Mouse (Mus musculus) forebrain, embryonic 15.5 days (tissue): Measurements from ENCODE around the gene Papss2. TPM values are rescaled to one million over a fixed set of nuclear protein-coding genes. Genes with fewer than 3 reads are reported as not detected.
"Not testable (repeated sequence)": the region's sequence is repeated elsewhere in the genome, so short reads cannot be mapped to it uniquely, and the experiment has no call there.

Source experiments
- ATAC-seq: fragments of 200-750 bp; cut with Nextera tagmentation; replicated peaks from 2 replicates; pipeline ENCODE4 v1.8.0; 2017; ENCODE audit warnings: mild to moderate bottlenecking, moderate TSS enrichment, moderate library complexity
- H3K27ac ChIP-seq: fragments of 300-500 bp; sonication (generic); replicated peaks from 2 replicates; pipeline ENCODE4 v1.5.1; 2015; ENCODE audit warnings: mild to moderate bottlenecking, inconsistent platforms
- H3K27me3 ChIP-seq: fragments of 300-500 bp; sonication (generic); 2 replicates; pipeline ENCODE4 v1.6.1; 2015; ENCODE audit warnings: inconsistent platforms
- H3K36me3 ChIP-seq: fragments of 300-500 bp; sonication (generic); 2 replicates; pipeline ENCODE4 v1.6.1; 2015; ENCODE audit warnings: mild to moderate bottlenecking, inconsistent platforms
- H3K4me1 ChIP-seq: fragments of 300-500 bp; sonication (generic); 2 replicates; pipeline ENCODE4 v1.6.1; 2015; ENCODE audit warnings: inconsistent platforms
- H3K4me2 ChIP-seq: fragments of 300-500 bp; sonication (generic); replicated peaks from 2 replicates; pipeline ENCODE4 v1.6.1; 2015; ENCODE audit warnings: mild to moderate bottlenecking, inconsistent platforms
- H3K4me3 ChIP-seq: fragments of 300-500 bp; sonication (generic); 2 replicates; pipeline ENCODE4 v1.5.1; 2015; ENCODE audit warnings: mild to moderate bottlenecking, inconsistent platforms
- H3K9ac ChIP-seq: fragments of 300-500 bp; sonication (generic); replicated peaks from 2 replicates; pipeline ENCODE4 v1.6.1; 2015; ENCODE audit warnings: mild to moderate bottlenecking, inconsistent platforms
- H3K9me3 ChIP-seq: fragments of 300-500 bp; sonication (generic); 2 replicates; pipeline ENCODE4 v1.6.1; 2016; ENCODE audit warnings: inconsistent platforms
- whole genome bisulfite sequencing: fragments of 180-500 bp; shearing (Covaris S2); methylation state at CpG from one replicate; pipeline ENCODE4 v1.1.7; 2015; ENCODE audit warnings: mixed read lengths; 5-methylcytosine and 5-hydroxymethylcytosine counted together
- polyA plus RNA-seq: library from polyadenylated mRNA; unstranded; fragments of >200 nt; fragmentation: Nextera tagmentation; extraction: Ambion mirVana; gene quantifications from 2 replicates; pipeline ENCODE4 v1.2.1, GENCODE M21; 2015

Papss2 gene
- polyA plus RNA-seq, 1 experiment from 2014 or later = 0.74 TPM

GRCm38 (mm10) chr19:32646382-32646781 lies 50.8 kb downstream of the Papss2 start:
- ATAC-seq = no peak

DNA sequence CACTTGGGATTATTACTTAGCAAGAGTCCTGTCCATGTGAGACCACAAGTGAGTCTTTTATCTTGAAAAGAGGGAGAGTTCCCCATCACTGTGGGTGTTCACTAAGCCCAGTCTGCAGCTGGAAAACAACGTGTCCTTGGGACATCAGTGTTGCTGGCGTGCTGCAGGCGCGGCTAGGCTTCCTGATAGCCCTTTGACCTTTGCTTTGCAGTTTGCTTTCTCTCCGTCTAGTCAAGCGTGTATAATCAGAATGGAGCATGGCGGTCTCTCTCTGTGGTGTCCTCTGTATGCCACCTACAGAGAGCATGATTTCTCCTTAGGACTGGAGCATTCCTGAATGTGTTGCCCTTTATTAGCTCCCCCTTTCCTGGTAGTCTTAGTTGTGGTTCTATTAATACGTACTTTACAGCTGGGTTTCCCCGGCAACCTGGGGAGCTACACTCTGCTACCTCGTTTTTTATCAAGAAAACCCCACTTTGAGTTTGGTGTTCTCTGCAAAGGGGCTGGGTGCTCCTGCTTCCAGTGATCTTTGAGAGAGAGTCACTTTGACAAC lies 52.5 kb downstream of the Papss2 start:
- ATAC-seq = no peak
- Histone ChIP-seq H3K4me1 (no peaks in the 10 kb centered on the region), H3K9me3 (no peaks in the 10 kb centered on the region), H3K4me2 (no peak overlapping the region), H3K36me3 (no peaks in the 10 kb centered on the region), H3K27me3 (no peaks in the 10 kb centered on the region), H3K4me3 (no peak overlapping the region), H3K27ac (no peak overlapping the region), H3K9ac (no peak overlapping the region)
- WGBS = 20% methylated on average over 10 of the region's 10 CpGs

More at GRCm38 (mm10) chr19:32646382-32646781, 50.8 kb downstream of the Papss2 start:
- Histone ChIP-seq H3K9me3 (no peaks in the 10 kb centered on the region), H3K4me3 (no peak overlapping the region), H3K27me3 (no peaks in the 10 kb centered on the region), H3K36me3 (no peaks in the 10 kb centered on the region), H3K9ac (no peak overlapping the region), H3K4me1 (no peaks in the 10 kb centered on the region), H3K27ac (no peak overlapping the region), H3K4me2 (no peak overlapping the region)
- 85% methylated on average over 3 of the region's 3 CpGs for WGBS

DNA sequence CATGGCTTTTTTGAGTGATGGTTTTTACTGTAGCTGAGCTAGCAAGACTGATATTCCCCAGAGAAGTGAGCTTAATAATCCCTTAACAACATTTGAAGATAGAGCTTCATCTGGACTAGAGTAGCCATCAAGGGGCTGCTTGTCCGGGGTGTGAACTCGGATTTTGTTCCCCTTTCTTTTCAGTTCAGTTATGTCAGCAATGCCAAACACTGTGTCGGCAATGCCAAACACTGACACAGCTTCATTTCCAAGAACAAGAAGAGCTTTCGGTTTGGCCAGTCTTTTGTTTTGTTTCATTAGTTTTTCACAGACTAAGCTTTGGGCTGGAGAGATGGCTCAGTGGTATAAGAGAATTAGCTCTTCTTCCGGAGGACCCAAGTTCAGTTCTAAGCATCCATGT lies 55.5 kb downstream of the Papss2 start:
- Histone ChIP-seq H3K27ac (no peak overlapping the region), H3K4me1 (no peaks in the 10 kb centered on the region), H3K9me3 (no peaks in the 10 kb centered on the region), H3K4me3 (no peak overlapping the region), H3K9ac (no peak overlapping the region), H3K27me3 (no peaks in the 10 kb centered on the region), H3K4me2 (no peak overlapping the region), H3K36me3 (no peaks in the 10 kb centered on the region)
- WGBS = 79% methylated on average over 5 of the region's 5 CpGs
- ATAC-seq = no peak

DNA sequence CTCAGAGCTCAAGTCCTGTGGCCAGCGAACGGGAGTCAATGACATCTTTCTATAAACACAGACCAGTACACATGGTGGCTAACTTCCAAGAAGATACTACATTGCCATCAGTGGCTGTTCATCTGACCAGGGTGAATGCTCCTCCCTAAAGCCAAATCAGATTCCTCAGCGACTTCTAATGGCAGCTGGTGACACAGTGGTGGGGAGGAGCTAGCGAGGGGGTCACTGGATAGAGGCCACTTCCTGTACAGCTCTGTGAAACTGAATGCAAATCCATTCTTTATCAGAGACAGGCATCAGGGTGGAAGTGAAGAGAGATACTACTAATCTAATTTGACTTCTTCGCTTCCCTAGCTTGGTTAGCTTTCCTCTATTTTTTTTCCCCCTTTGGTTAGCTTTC lies 57.5 kb downstream of the Papss2 start:
- Histone ChIP-seq H3K4me3 (no peak overlapping the region), H3K36me3 (no peaks in the 10 kb centered on the region), H3K9me3 (no peaks in the 10 kb centered on the region), H3K4me2 (no peak overlapping the region), H3K9ac (no peak overlapping the region), H3K27me3 (no peaks in the 10 kb centered on the region), H3K4me1 (no peaks in the 10 kb centered on the region), H3K27ac (no peak overlapping the region)
- WGBS = 90% methylated on average over 5 of the region's 5 CpGs
- ATAC-seq = no peak

- whole genome bisulfite sequencing = 94% methylated on average over 7 of the region's 7 CpGs
- no peak for ATAC-seq
- Histone ChIP-seq H3K4me2 (no peak overlapping the region), H3K27ac (no peak overlapping the region), H3K4me1 (no peaks in the 10 kb centered on the region), H3K9ac (no peak overlapping the region), H3K9me3 (no peaks in the 10 kb centered on the region), H3K27me3 (no peaks in the 10 kb centered on the region), H3K36me3 (no peaks in the 10 kb centered on the region), H3K4me3 (no peak overlapping the region)
Observed at GRCm38 (mm10) chr19:32653630-32654362, 58.2 kb downstream of the Papss2 start.

DNA sequence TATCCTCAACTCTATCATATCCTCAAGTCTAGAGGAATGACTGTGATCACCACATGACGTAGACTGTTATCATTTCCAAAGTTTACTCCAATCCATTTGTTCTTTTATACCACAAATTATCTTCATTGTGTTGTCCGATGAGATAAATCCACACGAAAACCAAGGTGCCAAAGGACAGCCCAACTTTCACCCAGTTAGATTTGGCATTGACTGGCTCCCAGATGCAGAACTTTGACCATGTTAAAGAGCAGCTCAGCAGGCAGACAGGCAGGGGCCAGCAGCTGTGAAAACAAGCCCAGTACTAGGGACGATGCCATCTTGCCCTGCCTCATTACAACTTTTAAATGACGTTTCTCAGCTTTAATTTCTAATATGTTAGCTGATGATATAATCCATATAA lies 63.8 kb downstream of the Papss2 start:
- no peak for ATAC-seq
- WGBS = 86% methylated on average over 5 of the region's 5 CpGs
- H3K27ac ChIP-seq = no peak overlapping the region
- no peaks in the 10 kb centered on the region for H3K9me3 ChIP-seq
- no peak overlapping the region for H3K4me3 ChIP-seq
- no peaks in the 10 kb centered on the region for H3K36me3 ChIP-seq
- no peaks in the 10 kb centered on the region for H3K27me3 ChIP-seq
- H3K4me1 ChIP-seq = no peaks in the 10 kb centered on the region
- H3K9ac ChIP-seq = no peak overlapping the region
- no peak overlapping the region for H3K4me2 ChIP-seq

DNA sequence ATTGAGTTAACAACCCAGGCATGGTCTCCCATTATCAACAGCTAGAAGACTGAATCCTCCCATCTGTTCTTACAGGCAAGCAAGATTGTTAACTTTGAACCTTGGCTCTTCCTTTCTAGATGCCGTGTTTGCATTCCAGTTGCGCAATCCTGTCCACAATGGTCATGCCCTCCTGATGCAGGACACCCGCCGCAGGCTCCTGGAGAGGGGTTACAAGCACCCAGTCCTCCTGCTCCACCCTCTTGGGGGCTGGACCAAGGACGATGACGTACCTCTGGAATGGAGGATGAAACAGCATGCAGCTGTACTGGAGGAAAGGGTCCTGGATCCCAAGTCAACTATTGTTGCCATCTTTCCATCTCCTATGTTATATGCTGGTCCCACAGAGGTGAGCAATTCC lies 67.3 kb downstream of the Papss2 start:
- Histone ChIP-seq H3K36me3 (no peaks in the 10 kb centered on the region), H3K4me2 (no peak overlapping the region), H3K27ac (no peak overlapping the region), H3K4me3 (no peak overlapping the region), H3K9ac (no peak overlapping the region), H3K27me3 (no peaks in the 10 kb centered on the region), H3K9me3 (no peaks in the 10 kb centered on the region), H3K4me1 (no peaks in the 10 kb centered on the region)
- ATAC-seq = no peak
- WGBS = 96% methylated on average over 6 of the region's 6 CpGs

DNA sequence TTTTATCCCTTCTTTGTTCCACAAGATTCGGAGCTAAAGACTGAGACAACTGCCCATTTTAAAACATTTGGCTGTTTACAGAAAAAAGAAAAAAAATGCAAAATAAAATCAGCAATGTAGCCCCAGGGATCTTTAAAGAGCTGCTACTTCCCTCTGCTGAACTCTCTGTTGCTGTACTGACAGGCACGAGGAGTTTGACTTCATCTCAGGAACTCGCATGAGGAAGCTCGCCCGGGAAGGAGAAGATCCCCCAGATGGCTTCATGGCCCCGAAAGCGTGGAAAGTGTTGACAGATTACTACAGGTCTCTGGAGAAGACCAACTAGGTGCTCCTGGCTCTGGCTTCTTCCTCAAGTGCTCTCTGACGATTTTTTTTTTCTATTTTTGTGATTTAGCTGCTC lies 69.7 kb downstream of the Papss2 start:
- no peak for ATAC-seq
- Histone ChIP-seq H3K9ac (no peak overlapping the region), H3K4me2 (no peak overlapping the region), H3K9me3 (no peaks in the 10 kb centered on the region), H3K36me3 (no peaks in the 10 kb centered on the region), H3K4me1 (no peaks in the 10 kb centered on the region), H3K27ac (no peak overlapping the region), H3K27me3 (no peaks in the 10 kb centered on the region), H3K4me3 (no peak overlapping the region)
- WGBS = 93% methylated on average over 8 of the region's 8 CpGs

DNA sequence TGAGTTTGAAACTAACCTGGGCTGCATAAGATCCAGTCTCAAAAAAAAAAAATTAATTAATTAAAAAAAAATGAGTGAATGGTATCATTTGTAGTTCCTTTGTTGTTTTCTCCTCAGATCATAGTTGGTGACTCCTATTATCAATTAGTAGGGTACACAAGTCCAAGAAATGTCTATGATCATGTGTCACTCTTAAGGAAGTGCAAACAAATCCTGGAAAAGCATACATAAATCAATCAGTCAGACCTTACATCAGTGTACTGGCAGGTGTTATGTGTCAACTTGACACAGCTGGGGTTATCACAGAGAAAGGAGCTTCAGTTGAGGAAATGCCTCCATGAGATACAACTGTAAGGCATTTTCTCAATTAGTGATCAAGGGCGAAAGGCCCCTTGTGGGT lies 72.2 kb downstream of the Papss2 start:
- not testable (repeated sequence) for H3K4me1 ChIP-seq, ATAC-seq, H3K9ac ChIP-seq, H3K4me3 ChIP-seq, H3K9me3 ChIP-seq, H3K27me3 ChIP-seq, H3K27ac ChIP-seq, H3K36me3 ChIP-seq, H3K4me2 ChIP-seq
- 91% methylated on average over 1 of the region's 1 CpGs for WGBS

DNA sequence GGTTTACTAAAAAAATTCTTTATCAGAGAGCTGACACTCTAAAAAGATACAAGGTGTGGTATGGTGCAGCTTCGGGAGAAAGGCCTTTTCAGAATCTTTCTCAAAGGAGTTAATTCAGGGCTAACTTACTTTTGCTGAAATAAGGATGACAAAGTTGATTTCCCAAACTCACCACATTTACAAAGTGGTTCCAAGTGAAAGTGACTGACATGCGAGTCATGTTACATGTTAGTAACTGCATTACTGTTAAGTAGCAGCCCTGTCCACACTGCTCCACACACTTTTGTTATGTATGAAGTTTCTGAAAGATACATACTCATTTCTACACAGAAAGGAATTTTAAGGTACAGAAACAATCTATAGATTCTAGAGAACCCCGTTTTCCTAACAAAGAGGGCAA lies 80.2 kb downstream of the Papss2 start:
- no peaks in the 10 kb centered on the region for H3K27me3 ChIP-seq
- no peak overlapping the region for H3K9ac ChIP-seq
- H3K36me3 ChIP-seq = peaks cover 37% of the 10 kb centered on the region
- no peak for ATAC-seq
- no peaks in the 10 kb centered on the region for H3K4me1 ChIP-seq
- no peak overlapping the region for H3K4me3 ChIP-seq
- no peak overlapping the region for H3K27ac ChIP-seq
- no peak overlapping the region for H3K4me2 ChIP-seq
- 89% methylated on average over 3 of the region's 3 CpGs for WGBS
- H3K9me3 ChIP-seq = no peaks in the 10 kb centered on the region

- WGBS = 94% methylated on average over 2 of the region's 2 CpGs
- Histone ChIP-seq H3K9me3 (no peaks in the 10 kb centered on the region), H3K27ac (no peak overlapping the region), H3K4me2 (no peak overlapping the region), H3K36me3 (peaks cover 43% of the 10 kb centered on the region), H3K27me3 (no peaks in the 10 kb centered on the region), H3K4me1 (no peaks in the 10 kb centered on the region), H3K4me3 (no peak overlapping the region), H3K9ac (no peak overlapping the region)
- no peak for ATAC-seq
Observed at GRCm38 (mm10) chr19:32680894-32681293, 85.3 kb downstream of the Papss2 start.

DNA sequence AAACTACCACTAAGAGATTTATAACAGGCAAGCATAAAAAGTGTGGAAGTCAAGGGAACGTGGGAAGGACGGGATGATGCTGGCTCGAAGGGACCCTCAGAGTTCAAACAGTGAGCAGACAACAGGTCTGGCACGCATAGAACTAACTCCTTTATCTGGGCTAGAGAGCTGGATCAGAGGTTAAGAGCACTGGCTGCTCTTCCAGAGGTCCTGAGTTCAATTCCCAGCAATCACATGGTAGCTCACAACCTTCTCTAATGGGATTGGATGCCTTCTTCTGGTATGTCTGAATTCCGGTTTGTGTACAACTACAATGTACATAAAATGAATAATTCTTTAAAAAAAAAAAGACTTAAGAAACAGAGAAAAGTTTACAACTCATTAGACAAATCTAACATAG lies 87.5 kb downstream of the Papss2 start:
- Histone ChIP-seq H3K4me3 (no peak overlapping the region), H3K27ac (no peak overlapping the region), H3K9ac (no peak overlapping the region), H3K4me1 (no peaks in the 10 kb centered on the region), H3K36me3 (peaks cover 50% of the 10 kb centered on the region), H3K4me2 (no peak overlapping the region), H3K9me3 (no peaks in the 10 kb centered on the region), H3K27me3 (no peaks in the 10 kb centered on the region)
- no peak for ATAC-seq
- 88% methylated on average over 5 of the region's 5 CpGs for WGBS

- H3K4me3 ChIP-seq = no peak overlapping the region
- 82% methylated on average over 5 of the region's 5 CpGs for WGBS
- no peak overlapping the region for H3K27ac ChIP-seq
- no peaks in the 10 kb centered on the region for H3K27me3 ChIP-seq
- ATAC-seq = no peak
- no peaks in the 10 kb centered on the region for H3K4me1 ChIP-seq
- H3K4me2 ChIP-seq = no peak overlapping the region
- no peaks in the 10 kb centered on the region for H3K9me3 ChIP-seq
- H3K9ac ChIP-seq = no peak overlapping the region
- peaks cover 42% of the 10 kb centered on the region for H3K36me3 ChIP-seq
Observed at GRCm38 (mm10) chr19:32687721-32688120, 92.1 kb downstream of the Papss2 start.
